Mouse (Mus musculus): Measurements from ENCODE around the gene Gm42669. TPM values are rescaled to one million over a fixed set of nuclear protein-coding genes. Genes with fewer than 3 reads are reported as not detected.

Gene Gm42669
- polyA plus RNA-seq, 1 experiment from 2014 or later = 0.89 TPM

DNA sequence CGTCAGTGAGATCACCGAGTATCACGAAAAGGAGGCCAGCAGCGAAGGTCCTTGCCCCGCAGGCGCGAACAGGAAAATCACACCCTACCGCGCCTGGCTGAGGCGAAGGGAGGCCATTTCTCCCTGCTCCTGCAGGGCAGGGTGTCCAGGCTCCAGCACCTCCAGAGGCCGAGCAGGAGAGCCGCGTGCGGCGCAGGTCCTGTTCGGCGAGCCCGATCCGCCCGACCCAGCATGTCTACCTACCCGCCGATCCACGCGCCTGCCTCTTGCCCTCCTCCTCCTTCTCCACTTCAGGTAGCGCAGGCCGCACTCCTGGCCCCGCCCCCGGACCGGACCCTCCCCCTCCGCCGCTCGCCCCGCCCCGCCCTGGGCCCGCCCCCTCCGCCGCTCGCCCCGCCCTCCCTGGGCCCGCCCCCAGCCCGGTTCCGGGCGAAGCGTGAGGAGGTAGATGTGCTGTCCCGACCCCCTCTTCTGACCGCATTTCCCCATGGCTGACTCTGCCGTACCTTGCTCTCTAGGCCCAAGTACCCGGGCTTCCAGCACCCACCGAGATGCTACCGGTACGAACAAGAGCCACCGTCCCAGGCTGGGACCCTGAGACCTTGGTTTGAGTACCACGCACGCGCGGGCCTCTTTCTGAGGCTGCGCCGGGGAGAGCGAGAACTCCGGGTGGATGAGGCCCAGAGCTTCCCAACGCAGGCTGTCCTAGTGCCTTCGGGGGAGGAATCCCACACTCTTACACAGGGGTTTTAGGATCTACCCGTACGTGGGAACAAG is 90.1 kb downstream of the Gm42669 start, which contains the start of the genes Rpap2 and Glmn:
TSS of gene Rpap2 (plus strand) at position 73 of the 777 bp plus-strand sequence.
TSS of gene Glmn (minus strand) at position 588 of the 777 bp plus-strand sequence.
- peaks cover 16% of the 10 kb centered on the region for H3K36me3 ChIP-seq (ENCODE audit: control insufficient read depth, insufficient read depth, low read length)
- peak within 1 kb of the TSS; percentile 69 for H3K4me2 ChIP-seq (ENCODE audit: low read length)
- H3K9me3 ChIP-seq (ENCODE audit: control insufficient read depth, low read length) = no peaks in the 10 kb centered on the region
- WGBS = under 1% methylated on average over 60 of the region's 64 CpGs
- peak; percentile 96 for ATAC-seq (ENCODE audit: low FRiP score, low TSS enrichment)
- DNase-seq = peak; percentile 95
- no peaks in the 10 kb centered on the region for H3K27me3 ChIP-seq (ENCODE audit: control insufficient read depth, insufficient read depth, low read length)
- peak within 1 kb of the TSS; percentile 80 for H3K9ac ChIP-seq (replicated peaks; ENCODE audit: low read length)
- peak within 1 kb of the TSS; percentile 67 for H3K4me3 ChIP-seq (replicated peaks; ENCODE audit: low read depth, low read length)
- peak within 1 kb of the TSS; percentile 91 for H3K27ac ChIP-seq (replicated peaks; ENCODE audit: low read depth, low read length)
- peaks cover 4% of the 10 kb centered on the region for H3K4me1 ChIP-seq (ENCODE audit: control insufficient read depth, insufficient read depth, low read length)

- 23% methylated on average over 4 of the region's 4 CpGs for WGBS
- H3K4me2 ChIP-seq (ENCODE audit: low read length) = peak overlapping the region; percentile 69
- peaks cover 17% of the 10 kb centered on the region for H3K36me3 ChIP-seq (ENCODE audit: control insufficient read depth, insufficient read depth, low read length)
- DNase-seq = peak; percentile 26
- H3K27ac ChIP-seq (replicated peaks; ENCODE audit: low read depth, low read length) = no peak overlapping the region
- ATAC-seq (ENCODE audit: low FRiP score, low TSS enrichment) = no peak
- peaks cover 4% of the 10 kb centered on the region for H3K4me1 ChIP-seq (ENCODE audit: control insufficient read depth, insufficient read depth, low read length)
- peak overlapping the region; percentile 80 for H3K9ac ChIP-seq (replicated peaks; ENCODE audit: low read length)
- no peaks in the 10 kb centered on the region for H3K9me3 ChIP-seq (ENCODE audit: control insufficient read depth, low read length)
- H3K4me3 ChIP-seq (replicated peaks; ENCODE audit: low read depth, low read length) = peak overlapping the region; percentile 67; the same call in 1 of the 2 replicates
- no peaks in the 10 kb centered on the region for H3K27me3 ChIP-seq (ENCODE audit: control insufficient read depth, insufficient read depth, low read length)
Observed at GRCm38 (mm10) chr5:107598380-107598779, 91.0 kb downstream of the Gm42669 start.

- Histone ChIP-seq H3K27ac (replicated peaks; ENCODE audit: low read depth, low read length) (no peak overlapping the region), H3K4me1 (ENCODE audit: control insufficient read depth, insufficient read depth, low read length) (no peaks in the 10 kb centered on the region), H3K27me3 (ENCODE audit: control insufficient read depth, insufficient read depth, low read length) (no peaks in the 10 kb centered on the region), H3K36me3 (ENCODE audit: control insufficient read depth, insufficient read depth, low read length) (peaks cover 26% of the 10 kb centered on the region), H3K9ac (replicated peaks; ENCODE audit: low read length) (no peak overlapping the region), H3K4me2 (ENCODE audit: low read length) (no peak overlapping the region), H3K9me3 (ENCODE audit: control insufficient read depth, low read length) (no peaks in the 10 kb centered on the region), H3K4me3 (replicated peaks; ENCODE audit: low read depth, low read length) (no peak overlapping the region)
- WGBS = 2% methylated on average over 2 of the region's 2 CpGs
- no peak for ATAC-seq (ENCODE audit: low FRiP score, low TSS enrichment)
- DNase-seq = peak; percentile 89
Observed at GRCm38 (mm10) chr5:107611224-107611623, 103.8 kb downstream of the Gm42669 start.

GRCm38 (mm10) chr5:107617986-107618385 is 110.6 kb downstream of the Gm42669 start:
- no peak overlapping the region for H3K4me3 ChIP-seq (replicated peaks; ENCODE audit: low read depth, low read length)
- H3K27ac ChIP-seq (replicated peaks; ENCODE audit: low read depth, low read length) = no peak overlapping the region
- H3K4me2 ChIP-seq (ENCODE audit: low read length) = no peak overlapping the region
- ATAC-seq (ENCODE audit: low FRiP score, low TSS enrichment) (no peak), DNase-seq (no peak)
- H3K9ac ChIP-seq (replicated peaks; ENCODE audit: low read length) = no peak overlapping the region
- WGBS = 86% methylated on average over 6 of the region's 6 CpGs
- H3K27me3 ChIP-seq (ENCODE audit: control insufficient read depth, insufficient read depth, low read length) = no peaks in the 10 kb centered on the region
- peaks cover 59% of the 10 kb centered on the region for H3K36me3 ChIP-seq (ENCODE audit: control insufficient read depth, insufficient read depth, low read length)
- no peaks in the 10 kb centered on the region for H3K9me3 ChIP-seq (ENCODE audit: control insufficient read depth, low read length)
- no peaks in the 10 kb centered on the region for H3K4me1 ChIP-seq (ENCODE audit: control insufficient read depth, insufficient read depth, low read length)

DNA sequence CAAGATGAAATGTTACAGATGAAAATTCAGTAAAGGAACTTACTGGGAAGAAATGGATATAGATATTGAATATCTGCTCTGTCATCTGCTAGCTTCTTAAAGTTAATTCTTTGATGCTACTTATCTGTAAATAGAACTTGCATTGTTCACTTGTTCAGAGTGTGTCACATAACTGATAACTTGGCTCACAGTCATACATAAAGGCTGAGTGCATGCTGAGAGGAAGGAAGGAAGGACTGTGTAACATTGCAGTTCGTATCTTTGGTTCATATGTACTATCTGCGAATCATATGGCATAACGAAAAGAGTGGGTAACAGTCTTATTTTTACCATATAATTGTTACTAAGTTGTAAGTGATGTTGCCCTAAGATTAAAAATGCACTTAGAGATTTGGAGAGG is 113.9 kb downstream of the Gm42669 start:
- no peak overlapping the region for H3K4me3 ChIP-seq (replicated peaks; ENCODE audit: low read depth, low read length)
- H3K4me1 ChIP-seq (ENCODE audit: control insufficient read depth, insufficient read depth, low read length) = no peaks in the 10 kb centered on the region
- ATAC-seq (ENCODE audit: low FRiP score, low TSS enrichment) (no peak), DNase-seq (no peak)
- H3K36me3 ChIP-seq (ENCODE audit: control insufficient read depth, insufficient read depth, low read length) = peaks cover 51% of the 10 kb centered on the region
- H3K4me2 ChIP-seq (ENCODE audit: low read length) = no peak overlapping the region
- no peaks in the 10 kb centered on the region for H3K27me3 ChIP-seq (ENCODE audit: control insufficient read depth, insufficient read depth, low read length)
- WGBS = 98% methylated on average over 3 of the region's 3 CpGs
- no peaks in the 10 kb centered on the region for H3K9me3 ChIP-seq (ENCODE audit: control insufficient read depth, low read length)
- H3K27ac ChIP-seq (replicated peaks; ENCODE audit: low read depth, low read length) = no peak overlapping the region
- H3K9ac ChIP-seq (replicated peaks; ENCODE audit: low read length) = no peak overlapping the region

Other genes starting within 250 kb of the Gm42669 start
- gene Tgfbr3, start 218.0 kb upstream of the Gm42669 start, polyA plus RNA-seq (2014; fragmentation: Nextera tagmentation; extraction: Ambion mirVana) = 1.4 and 4.7 TPM in 2 replicates
- 2.8 and 3.2 TPM in 2 replicates for gene Brdt, start 176.5 kb upstream of the Gm42669 start, polyA plus RNA-seq (2014; fragmentation: Nextera tagmentation; extraction: Ambion mirVana)
- gene Ephx4, start 104.9 kb upstream of the Gm42669 start, polyA plus RNA-seq (2014; fragmentation: Nextera tagmentation; extraction: Ambion mirVana) = 0.93 and 2.9 TPM in 2 replicates
- gene Lpcat2b, start 76.1 kb upstream of the Gm42669 start, polyA plus RNA-seq (2014; fragmentation: Nextera tagmentation; extraction: Ambion mirVana) = not detected in 2 replicates
- gene Btbd8, start 69.6 kb upstream of the Gm42669 start, polyA plus RNA-seq (2014; fragmentation: Nextera tagmentation; extraction: Ambion mirVana) = 14.7 and 19.9 TPM in 2 replicates
- 0.17 and 0.28 TPM in 2 replicates for gene 1700028K03Rik, start 27.1 kb downstream of the Gm42669 start, polyA plus RNA-seq (2014; fragmentation: Nextera tagmentation; extraction: Ambion mirVana)
- gene Rpap2, start 89.8 kb downstream of the Gm42669 start, polyA plus RNA-seq (2014; fragmentation: Nextera tagmentation; extraction: Ambion mirVana) = 22.4 and 27.6 TPM in 2 replicates
- 43.3 and 45.5 TPM in 2 replicates for gene Glmn, start 90.3 kb downstream of the Gm42669 start, polyA plus RNA-seq (2014; fragmentation: Nextera tagmentation; extraction: Ambion mirVana)
- gene Gfi1, start 218.4 kb downstream of the Gm42669 start, polyA plus RNA-seq (2014; fragmentation: Nextera tagmentation; extraction: Ambion mirVana) = not detected in 2 replicates

Data from midbrain, embryonic 14.5 days (tissue).